Mouse (Mus musculus) stomach, embryonic 15.5 days (tissue): ENCODE results near the gene Klk4. TPM values are rescaled to one million over a fixed set of nuclear protein-coding genes. Genes with fewer than 3 reads are reported as not detected.

ENCODE experiments used
- ATAC-seq: fragments of 200-750 bp; cut with Nextera tagmentation; 2 replicates; pipeline ENCODE4 v1.8.0; 2017; ENCODE audit warnings: low read depth, moderate number of reproducible peaks, moderate TSS enrichment; ENCODE audit not compliant: insufficient read depth, low FRiP score
- H3K27ac ChIP-seq: fragments of 300-500 bp; sonication (generic); 2 replicates; pipeline ENCODE4 v1.5.1; 2015; ENCODE audit warnings: mild to moderate bottlenecking, inconsistent platforms
- H3K27me3 ChIP-seq: fragments of 300-500 bp; sonication (generic); replicated peaks from 2 replicates; pipeline ENCODE4 v1.6.1; 2015; ENCODE audit warnings: inconsistent platforms
- H3K36me3 ChIP-seq: fragments of 300-500 bp; sonication (generic); 2 replicates; pipeline ENCODE4 v1.6.1; 2015; ENCODE audit warnings: inconsistent platforms
- H3K4me1 ChIP-seq: fragments of 300-500 bp; sonication (generic); 2 replicates; pipeline ENCODE4 v1.6.1; 2015; ENCODE audit warnings: inconsistent platforms
- H3K4me2 ChIP-seq: fragments of 300-500 bp; sonication (generic); 2 replicates; pipeline ENCODE4 v1.6.1; 2015; ENCODE audit warnings: mild to moderate bottlenecking, inconsistent platforms
- H3K4me3 ChIP-seq: fragments of 300-500 bp; sonication (generic); replicated peaks from 2 replicates; pipeline ENCODE4 v1.5.1; 2015; ENCODE audit warnings: inconsistent platforms
- H3K9ac ChIP-seq: fragments of 300-500 bp; sonication (generic); 2 replicates; pipeline ENCODE4 v1.6.1; 2015; ENCODE audit warnings: inconsistent platforms
- H3K9me3 ChIP-seq: fragments of 300-500 bp; sonication (generic); 2 replicates; pipeline ENCODE4 v1.6.1; 2016; ENCODE audit warnings: inconsistent platforms
- WGBS: fragments of 180-500 bp; shearing (Covaris S2); methylation state at CpG from one replicate; pipeline ENCODE4 v1.1.7; 2015; 5-methylcytosine and 5-hydroxymethylcytosine counted together
- polyA plus RNA-seq: library from polyadenylated mRNA; unstranded; fragments of >200 nt; fragmentation: Nextera tagmentation; extraction: Ambion mirVana; gene quantifications from 2 replicates; pipeline ENCODE4 v1.2.1, GENCODE M21; 2015

Gene Klk4
- polyA plus RNA-seq, 1 experiment from 2014 or later, result not detected

GRCm38 (mm10) chr7:43920582-43920981, 39.6 kb downstream of the Klk4 start:
- Histone ChIP-seq H3K4me2 (no peak overlapping the region), H3K36me3 (no peaks in the 10 kb centered on the region), H3K9me3 (no peaks in the 10 kb centered on the region), H3K27ac (no peak overlapping the region), H3K4me1 (no peaks in the 10 kb centered on the region), H3K4me3 (no peak overlapping the region), H3K27me3 (no peaks in the 10 kb centered on the region), H3K9ac (no peak overlapping the region)
- WGBS, result 80% methylated on average over 3 of the region's 3 CpGs
- no peak for ATAC-seq

GRCm38 (mm10) chr7:43921087-43921486, 40.1 kb downstream of the Klk4 start:
- Histone ChIP-seq H3K4me2 (no peak overlapping the region), H3K27ac (no peak overlapping the region), H3K9ac (no peak overlapping the region), H3K4me3 (no peak overlapping the region), H3K9me3 (no peaks in the 10 kb centered on the region), H3K27me3 (no peaks in the 10 kb centered on the region), H3K4me1 (no peaks in the 10 kb centered on the region), H3K36me3 (no peaks in the 10 kb centered on the region)
- no peak for ATAC-seq
- 65% methylated on average over 6 of the region's 6 CpGs for WGBS

GRCm38 (mm10) chr7:43921941-43922340, 41.0 kb downstream of the Klk4 start:
- Histone ChIP-seq H3K9ac (no peak overlapping the region), H3K4me3 (no peak overlapping the region), H3K4me1 (no peaks in the 10 kb centered on the region), H3K4me2 (no peak overlapping the region), H3K27ac (no peak overlapping the region), H3K27me3 (no peaks in the 10 kb centered on the region), H3K9me3 (no peaks in the 10 kb centered on the region), H3K36me3 (no peaks in the 10 kb centered on the region)
- ATAC-seq, result no peak
- WGBS, result 75% methylated on average over 2 of the region's 2 CpGs

GRCm38 (mm10) chr7:43925985-43926384, 45.0 kb downstream of the Klk4 start:
- H3K27me3 ChIP-seq, result no peaks in the 10 kb centered on the region
- no peak overlapping the region for H3K9ac ChIP-seq
- H3K4me2 ChIP-seq, result no peak overlapping the region
- no peak for ATAC-seq
- 61% methylated on average over 5 of the region's 5 CpGs for WGBS
- H3K9me3 ChIP-seq, result no peaks in the 10 kb centered on the region
- H3K27ac ChIP-seq, result no peak overlapping the region
- no peaks in the 10 kb centered on the region for H3K36me3 ChIP-seq
- no peaks in the 10 kb centered on the region for H3K4me1 ChIP-seq
- no peak overlapping the region for H3K4me3 ChIP-seq

- Histone ChIP-seq H3K4me3 (no peak overlapping the region), H3K27ac (no peak overlapping the region), H3K9me3 (no peaks in the 10 kb centered on the region), H3K4me1 (no peaks in the 10 kb centered on the region), H3K9ac (no peak overlapping the region), H3K4me2 (no peak overlapping the region), H3K36me3 (no peaks in the 10 kb centered on the region), H3K27me3 (no peaks in the 10 kb centered on the region)
- peak; percentile 65; the same call in 1 of the 2 replicates for ATAC-seq
- WGBS, result 42% methylated on average over 4 of the region's 4 CpGs
Observed at GRCm38 (mm10) chr7:43928521-43928920, 47.6 kb downstream of the Klk4 start.

GRCm38 (mm10) chr7:43932337-43932736, 51.4 kb downstream of the Klk4 start:
- no peaks in the 10 kb centered on the region for H3K27me3 ChIP-seq
- H3K27ac ChIP-seq, result no peak overlapping the region
- no peak overlapping the region for H3K4me3 ChIP-seq
- no peaks in the 10 kb centered on the region for H3K9me3 ChIP-seq
- H3K36me3 ChIP-seq, result no peaks in the 10 kb centered on the region
- H3K4me2 ChIP-seq, result no peak overlapping the region
- no peak overlapping the region for H3K9ac ChIP-seq
- ATAC-seq, result no peak
- H3K4me1 ChIP-seq, result no peaks in the 10 kb centered on the region
- WGBS, result 42% methylated on average over 4 of the region's 4 CpGs

GRCm38 (mm10) chr7:43933440-43933839, 52.5 kb downstream of the Klk4 start, which contains the start of gene Klk15:
Klk15 (plus strand) TSS chr7:43933740.
- Histone ChIP-seq H3K27ac (no peak within 1 kb of the TSS), H3K4me3 (no peak within 1 kb of the TSS), H3K36me3 (no peaks in the 10 kb centered on the region), H3K4me2 (no peak within 1 kb of the TSS), H3K27me3 (no peaks in the 10 kb centered on the region), H3K4me1 (no peaks in the 10 kb centered on the region), H3K9ac (no peak within 1 kb of the TSS), H3K9me3 (no peaks in the 10 kb centered on the region)
- no peak for ATAC-seq
- 84% methylated on average over 3 of the region's 3 CpGs for WGBS

GRCm38 (mm10) chr7:43934747-43935146, 53.8 kb downstream of the Klk4 start:
- ATAC-seq, result no peak
- Histone ChIP-seq H3K9ac (no peak overlapping the region), H3K36me3 (no peaks in the 10 kb centered on the region), H3K27me3 (no peaks in the 10 kb centered on the region), H3K9me3 (no peaks in the 10 kb centered on the region), H3K4me1 (no peaks in the 10 kb centered on the region), H3K4me3 (no peak overlapping the region), H3K27ac (no peak overlapping the region), H3K4me2 (no peak overlapping the region)
- WGBS, result 38% methylated on average over 3 of the region's 3 CpGs

Other genes starting within 250 kb of the Klk4 start
- gene Ceacam18, start 246.5 kb upstream of the Klk4 start, polyA plus RNA-seq, result 1.1 and 2.2 TPM in 2 replicates
- gene Siglece, start 221.0 kb upstream of the Klk4 start, polyA plus RNA-seq, result 1.7 and 2.0 TPM in 2 replicates
- 14.3 and 14.7 TPM in 2 replicates for gene Ctu1, start 209.1 kb upstream of the Klk4 start, polyA plus RNA-seq
- gene Klk14, start 190.7 kb upstream of the Klk4 start, polyA plus RNA-seq, result 0.21 TPM in 1 of 2 replicates, not detected in the other
- 2.0 and 5.5 TPM in 2 replicates for gene Klk13, start 168.6 kb upstream of the Klk4 start, polyA plus RNA-seq
- 0.57 and 2.4 TPM in 2 replicates for gene Klk12, start 112.3 kb upstream of the Klk4 start, polyA plus RNA-seq
- gene Klk11, start 106.6 kb upstream of the Klk4 start, polyA plus RNA-seq, result 4.0 and 8.7 TPM in 2 replicates
- gene Klk10, start 100.1 kb upstream of the Klk4 start, polyA plus RNA-seq, result 4.1 and 17.4 TPM in 2 replicates
- 0.17 and 0.77 TPM in 2 replicates for gene Klk9, start 89.3 kb upstream of the Klk4 start, polyA plus RNA-seq
- 17.8 and 24.5 TPM in 2 replicates for gene Klk8, start 83.6 kb upstream of the Klk4 start, polyA plus RNA-seq
- not detected in 2 replicates for gene Klk7, start 69.9 kb upstream of the Klk4 start, polyA plus RNA-seq
- gene Klk6, start 56.7 kb upstream of the Klk4 start, polyA plus RNA-seq, result 0.18 and 0.32 TPM in 2 replicates
- not detected in 2 replicates for gene Klk5, start 39.2 kb upstream of the Klk4 start, polyA plus RNA-seq
- not detected in 2 replicates for gene Klk15, start 52.6 kb downstream of the Klk4 start, polyA plus RNA-seq
- gene Klk1b8, start 69.5 kb downstream of the Klk4 start, polyA plus RNA-seq, result 1.4 and 1.7 TPM in 2 replicates
- not detected in 2 replicates for gene Klk1b1, start 85.6 kb downstream of the Klk4 start, polyA plus RNA-seq
- not detected in 2 replicates for gene Klk1b9, start 94.9 kb downstream of the Klk4 start, polyA plus RNA-seq
- gene Klk1b11, start 114.7 kb downstream of the Klk4 start, polyA plus RNA-seq, result 0.26 TPM in 1 of 2 replicates, not detected in the other
- gene Klk1b26, start 131.0 kb downstream of the Klk4 start, polyA plus RNA-seq, result 0.13 TPM in 1 of 2 replicates, not detected in the other
- gene Klk1b27, start 171.1 kb downstream of the Klk4 start, polyA plus RNA-seq, result not detected in 2 replicates
- gene Klk1b21, start 221.2 kb downstream of the Klk4 start, polyA plus RNA-seq, result not detected in 2 replicates
- not detected in 2 replicates for gene Klk1b22, start 231.5 kb downstream of the Klk4 start, polyA plus RNA-seq